Mouse (Mus musculus): Measurements from ENCODE around the gene Hist1h1b.

The Hist1h1b gene

DNA sequence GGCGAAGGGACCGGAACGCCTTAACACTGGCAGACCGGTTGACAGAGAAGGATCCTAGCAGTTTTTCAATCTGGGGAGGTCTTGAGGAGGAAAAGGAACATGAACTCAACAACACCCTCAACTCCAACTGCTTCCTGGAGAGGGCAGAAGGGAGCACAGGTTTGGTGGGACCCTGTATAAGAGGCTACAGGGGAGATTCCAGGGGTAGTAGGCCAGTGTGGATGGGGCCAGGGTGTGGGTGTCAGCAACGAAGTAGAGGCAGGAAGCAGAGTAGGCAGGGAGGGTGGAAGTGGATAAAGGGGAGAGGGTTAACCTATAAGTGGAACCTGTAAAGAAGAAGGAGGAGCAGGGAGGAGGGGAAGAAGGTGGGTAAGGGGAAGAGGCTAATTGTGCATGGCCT, 47.0 kb downstream of the Hist1h1b start:
- no peak for DNase-seq (ENCODE audit: extremely low read depth, low read depth)
